Mouse (Mus musculus) CH12.LX (cell line): ENCODE data around the gene Hagh. TPM values are rescaled to one million over a fixed set of nuclear protein-coding genes. Genes with fewer than 3 reads are reported as not detected.

Experiments
- DNase-seq: peaks from one replicate; pipeline ENCODE4 v3.0.0-alpha.2; 2013; ENCODE audit errors: extremely low read depth
- H3K27ac ChIP-seq: 2 replicates; pipeline ENCODE4 v1.5.1; 2012; ENCODE audit warnings: low read depth, mild to moderate bottlenecking, control low read depth, moderate library complexity; ENCODE audit not compliant: insufficient read depth
- H3K27me3 ChIP-seq: replicated peaks from 2 replicates; pipeline ENCODE3; 2012; ENCODE audit warnings: inconsistent platforms
- H3K36me3 ChIP-seq, 2 experiments: replicated peaks in 1 of 2; 2 replicates each; pipeline versions ENCODE3 to v1.6.1; 2012; ENCODE audit warnings: inconsistent platforms in 1 of 2, low read length in 1 of 2, mild to moderate bottlenecking in 1 of 2, mixed read lengths in 1 of 2, moderate library complexity in 1 of 2; ENCODE audit not compliant: control insufficient read depth in 1 of 2, insufficient read depth in 1 of 2
- H3K4me1 ChIP-seq, 2 experiments: 2 replicates each; pipeline ENCODE4 v1.6.1; 2012; ENCODE audit warnings: inconsistent platforms in 1 of 2, moderate library complexity in 1 of 2; ENCODE audit not compliant: insufficient read depth in 2 of 2, control insufficient read depth in 1 of 2
- H3K4me2 ChIP-seq: 2 replicates; pipeline ENCODE4 v1.6.1; 2012; ENCODE audit warnings: low read depth, mild to moderate bottlenecking, control low read depth; ENCODE audit not compliant: poor library complexity, insufficient read depth, severe bottlenecking
- H3K4me3 ChIP-seq, 3 experiments: fragments of 150-350 bp in 1 of 3; sonication (generic) in 1 of 3; replicated peaks in 1 of 3; 2 replicates each; pipeline versions ENCODE3 to v1.5.1; 2011 to 2012; ENCODE audit warnings: low read depth in 2 of 3, low read length in 2 of 3, mild to moderate bottlenecking in 2 of 3, moderate library complexity in 2 of 3, control low read depth in 1 of 3, improper control_type of control experiment in 1 of 3, inconsistent platforms in 1 of 3, mixed read lengths in 1 of 3; ENCODE audit not compliant: poor library complexity in 1 of 3
- H3K79me2 ChIP-seq: replicated peaks from 2 replicates; pipeline ENCODE4 v1.6.1; 2012; ENCODE audit warnings: mild to moderate bottlenecking, moderate library complexity; ENCODE audit not compliant: control insufficient read depth, poor library complexity, insufficient read depth, severe bottlenecking; ENCODE audit errors: extremely low read depth
- H3K9ac ChIP-seq: 2 replicates; pipeline ENCODE4 v1.6.1; 2012; ENCODE audit warnings: low read depth, mild to moderate bottlenecking, control low read depth, moderate library complexity; ENCODE audit not compliant: insufficient read depth
- H3K9me3 ChIP-seq: replicated peaks from 2 replicates; pipeline ENCODE3; 2012; ENCODE audit warnings: low read length, inconsistent platforms, mixed read lengths
- BHLHE40 ChIP-seq: IDR thresholded peaks from 2 replicates; pipeline ENCODE4 v1.6.1; 2011; ENCODE audit warnings: mild to moderate bottlenecking, low read depth, low read length, improper control_type of control experiment
- CHD1 ChIP-seq: IDR thresholded peaks from 2 replicates; pipeline ENCODE4 v1.6.1; 2012; ENCODE audit warnings: low read depth, low read length, improper control_type of control experiment, inconsistent platforms
- CHD2 ChIP-seq: IDR thresholded peaks from 2 replicates; pipeline ENCODE4 v1.6.1; 2011; ENCODE audit warnings: low read length, improper control_type of control experiment
- CTCF ChIP-seq, 2 experiments: IDR thresholded peaks in 1 of 2; conservative IDR thresholded peaks in 1 of 2; 2 replicates each; pipeline ENCODE4 v1.5.1; 2011 to 2012; ENCODE audit warnings: low read depth in 2 of 2, low read length in 2 of 2, improper control_type of control experiment in 1 of 2, inconsistent platforms in 1 of 2, mild to moderate bottlenecking in 1 of 2, moderate library complexity in 1 of 2
- E2F4 ChIP-seq: IDR thresholded peaks from 2 replicates; pipeline ENCODE4 v1.6.1; 2011; ENCODE audit warnings: low read depth, low read length, improper control_type of control experiment; ENCODE audit not compliant: insufficient replicate concordance
- ELF1 ChIP-seq: IDR thresholded peaks from 2 replicates; pipeline ENCODE4 v1.6.1; 2014; ENCODE audit warnings: low read depth, mild to moderate bottlenecking, inconsistent platforms, low read length, improper control_type of control experiment
- EP300 ChIP-seq: IDR thresholded peaks from 2 replicates; pipeline ENCODE4 v1.6.1; 2011; ENCODE audit warnings: low read length, improper control_type of control experiment
- ETS1 ChIP-seq: conservative IDR thresholded peaks from 2 replicates; pipeline ENCODE4 v1.6.1; 2012; ENCODE audit warnings: low read depth, mild to moderate bottlenecking, inconsistent platforms, low read length, improper control_type of control experiment, moderate library complexity
- GABPA ChIP-seq: IDR thresholded peaks from 2 replicates; pipeline ENCODE4 v1.6.1; 2012; ENCODE audit warnings: low read depth, low read length, improper control_type of control experiment, inconsistent platforms; ENCODE audit not compliant: insufficient replicate concordance
- HCFC1 ChIP-seq: IDR thresholded peaks from 2 replicates; pipeline ENCODE4 v1.6.1; 2012; ENCODE audit warnings: low read depth, mild to moderate bottlenecking, inconsistent platforms, low read length, improper control_type of control experiment
- IRF4 ChIP-seq: IDR thresholded peaks from 2 replicates; pipeline ENCODE4 v1.6.1; 2014; ENCODE audit warnings: low read depth, mild to moderate bottlenecking, inconsistent platforms, low read length, improper control_type of control experiment
- JUN ChIP-seq: IDR thresholded peaks from 2 replicates; pipeline ENCODE4 v1.6.1; 2011; ENCODE audit warnings: low read depth, mild to moderate bottlenecking, low read length, improper control_type of control experiment, moderate library complexity; ENCODE audit not compliant: insufficient read depth
- JUND ChIP-seq: conservative IDR thresholded peaks from 2 replicates; pipeline ENCODE4 v1.6.1; 2011; ENCODE audit warnings: low read depth, low read length, improper control_type of control experiment
- KAT2A ChIP-seq: IDR thresholded peaks from 2 replicates; pipeline ENCODE4 v1.6.1; 2012; ENCODE audit warnings: low read length, improper control_type of control experiment, inconsistent platforms; ENCODE audit not compliant: insufficient replicate concordance
- MAFK ChIP-seq: IDR thresholded peaks from 2 replicates; pipeline ENCODE4 v1.6.1; 2011; ENCODE audit warnings: low read length, improper control_type of control experiment; ENCODE audit not compliant: insufficient replicate concordance
- MAX ChIP-seq: IDR thresholded peaks from 2 replicates; pipeline ENCODE4 v1.6.1; 2011; ENCODE audit warnings: low read length, improper control_type of control experiment
- MAZ ChIP-seq: IDR thresholded peaks from 2 replicates; pipeline ENCODE4 v1.6.1; 2012; ENCODE audit warnings: low read depth, mild to moderate bottlenecking, inconsistent platforms, low read length, improper control_type of control experiment, moderate library complexity
- MEF2A ChIP-seq: IDR thresholded peaks from 2 replicates; pipeline ENCODE4 v1.6.1; 2014; ENCODE audit warnings: low read depth, mild to moderate bottlenecking, inconsistent platforms, low read length, improper control_type of control experiment, borderline replicate concordance
- MXI1 ChIP-seq: IDR thresholded peaks from 2 replicates; pipeline ENCODE4 v1.6.1; 2011; ENCODE audit warnings: mild to moderate bottlenecking, low read depth, low read length, improper control_type of control experiment
- MYC ChIP-seq: IDR thresholded peaks from 2 replicates; pipeline ENCODE4 v1.6.1; 2011; ENCODE audit warnings: low read depth, mild to moderate bottlenecking, improper control_type of control experiment, low read length
- NELFE ChIP-seq: IDR thresholded peaks from 2 replicates; pipeline ENCODE4 v1.6.1; 2011; ENCODE audit warnings: low read depth, low read length, improper control_type of control experiment
- NRF1 ChIP-seq: IDR thresholded peaks from 2 replicates; pipeline ENCODE4 v1.6.1; 2014; ENCODE audit warnings: low read depth, mild to moderate bottlenecking, inconsistent platforms, low read length, improper control_type of control experiment, moderate library complexity
- PAX5 ChIP-seq: IDR thresholded peaks from 2 replicates; pipeline ENCODE4 v1.6.1; 2012; ENCODE audit warnings: low read length, inconsistent platforms, mixed read lengths
- POLR2A ChIP-seq: IDR thresholded peaks from 2 replicates; pipeline ENCODE4 v1.6.1; 2011; ENCODE audit warnings: low read depth, mild to moderate bottlenecking, improper control_type of control experiment, low read length
- POLR2AphosphoS2 ChIP-seq: IDR thresholded peaks from 2 replicates; pipeline ENCODE4 v1.6.1; 2011; ENCODE audit warnings: low read depth, low read length, improper control_type of control experiment
- RAD21 ChIP-seq: IDR thresholded peaks from 2 replicates; pipeline ENCODE4 v1.6.1; 2011; ENCODE audit warnings: low read depth, mild to moderate bottlenecking, low read length, improper control_type of control experiment, moderate library complexity
- RCOR1 ChIP-seq: conservative IDR thresholded peaks from 2 replicates; pipeline ENCODE4 v1.6.1; 2012; ENCODE audit warnings: low read depth, mild to moderate bottlenecking, inconsistent platforms, low read length, improper control_type of control experiment
- SIN3A ChIP-seq: IDR thresholded peaks from 2 replicates; pipeline ENCODE4 v1.6.1; 2012; ENCODE audit warnings: low read length, improper control_type of control experiment, inconsistent platforms
- SMC3 ChIP-seq: IDR thresholded peaks from 2 replicates; pipeline ENCODE4 v1.6.1; 2011; ENCODE audit warnings: low read depth, low read length, improper control_type of control experiment
- TBP ChIP-seq: conservative IDR thresholded peaks from 2 replicates; pipeline ENCODE4 v1.6.1; 2011; ENCODE audit warnings: low read depth, low read length, improper control_type of control experiment
- TCF12 ChIP-seq: IDR thresholded peaks from 2 replicates; pipeline ENCODE4 v1.6.1; 2014; ENCODE audit warnings: low read depth, mild to moderate bottlenecking, inconsistent platforms, low read length, improper control_type of control experiment
- UBTF ChIP-seq: IDR thresholded peaks from 2 replicates; pipeline ENCODE4 v1.6.1; 2012; ENCODE audit warnings: low read depth, mild to moderate bottlenecking, inconsistent platforms, low read length, improper control_type of control experiment, moderate library complexity
- USF1 ChIP-seq: IDR thresholded peaks from 2 replicates; pipeline ENCODE4 v1.6.1; 2014; ENCODE audit warnings: low read depth, mild to moderate bottlenecking, inconsistent platforms, low read length, improper control_type of control experiment
- USF2 ChIP-seq: conservative IDR thresholded peaks from 2 replicates; pipeline ENCODE4 v1.6.1; 2011; ENCODE audit warnings: low read depth, low read length, improper control_type of control experiment
- ZC3H11A ChIP-seq: IDR thresholded peaks from 2 replicates; pipeline ENCODE4 v1.6.1; 2012; ENCODE audit warnings: low read depth, mild to moderate bottlenecking, inconsistent platforms, low read length, improper control_type of control experiment
- ZKSCAN1 ChIP-seq: IDR thresholded peaks from 2 replicates; pipeline ENCODE4 v1.6.1; 2012; ENCODE audit warnings: low read depth, inconsistent platforms, low read length, improper control_type of control experiment, borderline replicate concordance
- ZMIZ1 ChIP-seq: IDR thresholded peaks from 2 replicates; pipeline ENCODE4 v1.6.1; 2012; ENCODE audit warnings: low read depth, mild to moderate bottlenecking, inconsistent platforms, low read length, improper control_type of control experiment
- ZNF384 ChIP-seq: IDR thresholded peaks from 2 replicates; pipeline ENCODE4 v1.6.1; 2012; ENCODE audit warnings: low read depth, low read length, improper control_type of control experiment, inconsistent platforms
- dilution Hi-C: fragments of 300-500 bp; cut with MboI; formaldehyde crosslinking; loops from 2 replicates; pipeline ENCODE4 v1.14.3; 2020; ENCODE audit warnings: low sequenced_read_pairs; ENCODE audit not compliant: extremely low pct_unique_long_range_greater_than_20kb, extremely low pct_ligation_motif_present
- in situ Hi-C: fragments of 300-500 bp; cut with MboI; formaldehyde crosslinking; loops from 3 replicates; pipeline ENCODE4 v1.14.3; 2019; ENCODE audit warnings: low sequenced_read_pairs, low pct_ligation_motif_present, low pct_unique_long_range_greater_than_20kb, mixed read lengths
- polyA plus RNA-seq: library from polyadenylated mRNA; unstranded; fragments of >175 nt; gene quantifications from 2 replicates; pipeline ENCODE4 v1.2.1, GENCODE M21; 2012; ENCODE audit warnings: low read depth; ENCODE audit not compliant: insufficient read length
- total RNA-seq, 2 experiments: library from RNA; depleted of rRNA; stranded (reverse); fragments of 300-350 nt in 1 of 2; fragments of >200 nt in 1 of 2; gene quantifications; 2 replicates each; pipeline ENCODE4 v1.2.3; 2012 to 2014

The Hagh gene
- total and polyA plus RNA-seq, 3 experiments: 18.9 to 31.0 (median 27.3) TPM

DNA sequence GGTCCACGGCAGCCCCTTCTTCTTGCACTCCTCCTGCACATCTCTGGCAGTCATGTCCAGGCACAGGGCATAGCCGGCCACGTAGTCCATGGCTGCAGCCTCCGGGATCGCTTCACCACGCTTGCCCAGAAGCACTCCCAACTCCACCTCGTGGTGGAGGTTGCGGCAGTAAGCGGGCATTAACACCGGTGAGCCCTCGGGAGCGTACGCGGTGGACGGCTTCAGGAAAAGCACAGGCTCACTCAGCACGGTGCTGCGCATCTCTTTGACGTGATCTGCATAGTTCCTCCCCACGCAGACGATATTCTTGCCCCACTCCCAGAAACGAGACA lies 9.8 kb downstream of the Hagh start:
- H3K36me3 ChIP-seq: peaks cover 11 to 20% of the 10 kb centered on the region in 2 experiments
- TF ChIP-seq JUN: no peak
- no peak for TF ChIP-seq ZKSCAN1
- no peak for TF ChIP-seq ETS1
- TF ChIP-seq PAX5: no peak
- TF ChIP-seq ELF1: peak; percentile 5; the same call in 1 of the 2 replicates
- no peak for TF ChIP-seq E2F4
- TF ChIP-seq NELFE: no peak
- peak in 1 of 2 experiments; percentile 37; a peak in 2 of 4 replicates for TF ChIP-seq CTCF (conservative IDR thresholded peaks at IDR 0.05 in 1 of 2, IDR thresholded peaks at IDR 0.05 in 1 of 2; ENCODE audit: low read depth in 2 of 2, low read length in 2 of 2)
- TF ChIP-seq RAD21: no peak; the same call in 1 of the 2 replicates
- peak; percentile 79 for TF ChIP-seq MAX
- TF ChIP-seq TBP: peak; percentile 54; the same call in 1 of the 2 replicates
- TF ChIP-seq MEF2A: no peak
- no peak for TF ChIP-seq POLR2A
- no peak for TF ChIP-seq USF1
- TF ChIP-seq TCF12: peak; percentile 62; the same call in 1 of the 2 replicates
- TF ChIP-seq POLR2AphosphoS2: no peak
- TF ChIP-seq SIN3A: peak; percentile 84
- no peak; the same call in 1 of the 2 replicates for TF ChIP-seq UBTF
- TF ChIP-seq RCOR1: no peak
- TF ChIP-seq MAZ: no peak
- 0 out of 2 replicates have a peak, but pooled peaks have one; percentile 16 for TF ChIP-seq ZMIZ1
- TF ChIP-seq SMC3: peak; percentile 20; the same call in 1 of the 2 replicates
- TF ChIP-seq HCFC1: no peak
- TF ChIP-seq MXI1: peak; percentile 89
- no peak for TF ChIP-seq GABPA
- no peak for TF ChIP-seq CHD1
- TF ChIP-seq MAFK: no peak
- no peak for TF ChIP-seq EP300
- TF ChIP-seq ZNF384: no peak
- no peak for TF ChIP-seq USF2
- no peak for TF ChIP-seq JUND
- no peak for TF ChIP-seq ZC3H11A
- TF ChIP-seq CHD2: no peak
- 0 out of 2 replicates have a peak, but pooled peaks have one; percentile 82 for TF ChIP-seq MYC
- no peak for TF ChIP-seq IRF4
- no peak for TF ChIP-seq KAT2A
- no peak for TF ChIP-seq BHLHE40
- peak; percentile 59 for TF ChIP-seq NRF1
- TF ChIP-seq, all 38 proteins: peak for 11
- Histone ChIP-seq H3K27ac (peak overlapping the region; percentile 62), H3K4me3 (peak overlapping the region; percentile 71 to 75 (median 74)), H3K9ac (peak overlapping the region; percentile 33), H3K27me3 (peaks cover 10% of the 10 kb centered on the region), H3K79me2 (no peaks in the 10 kb centered on the region), H3K9me3 (no peaks in the 10 kb centered on the region), H3K4me1 (peaks cover 0 to 24% of the 10 kb centered on the region in 2 experiments; a peak in 2 of 4 replicates), H3K4me2 (peak overlapping the region; percentile 33)
- dilution Hi-C loops: no loop called here
- in situ Hi-C loops: loop anchor here (5.0 kb wide), 1 partner anchor 38 kb away; the partner anchor contains the start of genes Nubp2 and Spsb3
- DNase-seq: peak; percentile 73
